Mouse (Mus musculus): ENCODE results near the gene Exoc6b.
A peak's percentile ranks its signal among the peaks of the same experiment; 100 is the strongest.
"Not testable (repeated sequence)": the region's sequence is repeated elsewhere in the genome, so short reads cannot be mapped to it uniquely, and the experiment has no call there.

Gene Exoc6b

GRCm38 (mm10) chr6:84638206-84638605, 431.1 kb downstream of the Exoc6b start:
- DNase-seq (ENCODE audit: low read depth, low spot score): no peak

GRCm38 (mm10) chr6:84631588-84631987, 437.7 kb downstream of the Exoc6b start:
- no peak for DNase-seq (ENCODE audit: low read depth, low spot score)

- no peak for DNase-seq (ENCODE audit: low read depth, low spot score)
Observed at GRCm38 (mm10) chr6:84630276-84630675, 439.0 kb downstream of the Exoc6b start.

GRCm38 (mm10) chr6:84628831-84629230, 440.5 kb downstream of the Exoc6b start:
- no peak for DNase-seq (ENCODE audit: low read depth, low spot score)

- DNase-seq (ENCODE audit: low read depth, low spot score): no peak
Observed at GRCm38 (mm10) chr6:84626398-84626797, 442.9 kb downstream of the Exoc6b start.

GRCm38 (mm10) chr6:84619166-84619565, 450.1 kb downstream of the Exoc6b start:
- DNase-seq (ENCODE audit: low read depth, low spot score): no peak

- DNase-seq (ENCODE audit: low read depth, low spot score): no peak
Observed at GRCm38 (mm10) chr6:84617051-84617450, 452.3 kb downstream of the Exoc6b start.

GRCm38 (mm10) chr6:84616586-84616985, 452.7 kb downstream of the Exoc6b start:
- no peak for DNase-seq (ENCODE audit: low read depth, low spot score)

- DNase-seq (ENCODE audit: low read depth, low spot score): no peak
Observed at GRCm38 (mm10) chr6:84613561-84613960, 455.8 kb downstream of the Exoc6b start.

GRCm38 (mm10) chr6:84601136-84601889, 468.0 kb downstream of the Exoc6b start:
- no peak for DNase-seq (ENCODE audit: low read depth, low spot score)

GRCm38 (mm10) chr6:84599296-84599695, 470.0 kb downstream of the Exoc6b start:
- not testable (repeated sequence) for DNase-seq (ENCODE audit: low read depth, low spot score)

- DNase-seq (ENCODE audit: low read depth, low spot score): no peak
Observed at GRCm38 (mm10) chr6:84598725-84599124, 470.6 kb downstream of the Exoc6b start.

GRCm38 (mm10) chr6:84594626-84595025, 474.7 kb downstream of the Exoc6b start:
- no peak for DNase-seq (ENCODE audit: low read depth, low spot score)

- no peak for DNase-seq (ENCODE audit: low read depth, low spot score)
Observed at GRCm38 (mm10) chr6:84593693-84594092, 475.6 kb downstream of the Exoc6b start, which contains the start of gene Cyp26b1. TSS of gene Cyp26b1 (minus strand) at chr6:84593908.

- no peak for DNase-seq (ENCODE audit: low read depth, low spot score)
Observed at GRCm38 (mm10) chr6:84590961-84591745, 478.2 kb downstream of the Exoc6b start.

GRCm38 (mm10) chr6:84589742-84590686, 479.3 kb downstream of the Exoc6b start:
- peak; percentile 34 for DNase-seq (ENCODE audit: low read depth, low spot score)

- DNase-seq (ENCODE audit: low read depth, low spot score): no peak
Observed at GRCm38 (mm10) chr6:84588895-84589652, 480.2 kb downstream of the Exoc6b start.

GRCm38 (mm10) chr6:84588221-84588894, 481.0 kb downstream of the Exoc6b start:
- DNase-seq (ENCODE audit: low read depth, low spot score): no peak

GRCm38 (mm10) chr6:84587471-84588101, 481.7 kb downstream of the Exoc6b start:
- DNase-seq (ENCODE audit: low read depth, low spot score): no peak
